Mouse (Mus musculus): ENCODE results near the gene Rhox6. TPM values are rescaled to one million over a fixed set of nuclear protein-coding genes. Genes with fewer than 3 reads are reported as not detected.
"Not testable (repeated sequence)": the region's sequence is repeated elsewhere in the genome, so short reads cannot be mapped to it uniquely, and the experiment has no call there.

The Rhox6 gene
- polyA plus RNA-seq (2015; fragmentation: Nextera tagmentation; extraction: Ambion mirVana), result not detected in 2 replicates

- H3K36me3 ChIP-seq; H3K9me3 ChIP-seq; ATAC-seq (ENCODE audit: low FRiP score, low read depth); H3K27me3 ChIP-seq; H3K9ac ChIP-seq; H3K4me1 ChIP-seq; H3K4me3 ChIP-seq; H3K4me2 ChIP-seq (replicated peaks); H3K27ac ChIP-seq: not testable (repeated sequence)
- WGBS, result 84% methylated on average over 4 of the region's 12 CpGs
Measured at GRCm38 (mm10) chrX:37826610-37827009, at the start of gene Rhox6. Gene Rhox6, plus strand, starts transcription at chrX:37826910.

- Histone ChIP-seq H3K27me3 (no peaks in the 10 kb centered on the region), H3K27ac (no peak overlapping the region), H3K36me3 (no peaks in the 10 kb centered on the region), H3K9me3 (no peaks in the 10 kb centered on the region), H3K9ac (no peak overlapping the region), H3K4me2 (replicated peaks) (no peak overlapping the region), H3K4me3 (no peak overlapping the region), H3K4me1 (no peaks in the 10 kb centered on the region)
- no peak for ATAC-seq (ENCODE audit: low FRiP score, low read depth)
- WGBS, result 89% methylated on average over 13 of the region's 15 CpGs
Measured at GRCm38 (mm10) chrX:37807286-37808080, 19.2 kb upstream of the Rhox6 start.

- H3K27ac ChIP-seq, result no peak overlapping the region
- 86% methylated on average over 2 of the region's 2 CpGs for WGBS
Measured at GRCm38 (mm10) chrX:37809396-37809795, 17.3 kb upstream of the Rhox6 start.

GRCm38 (mm10) chrX:37811179-37811578, 15.5 kb upstream of the Rhox6 start:
- Histone ChIP-seq H3K36me3 (no peaks in the 10 kb centered on the region), H3K4me2 (replicated peaks) (no peak overlapping the region), H3K9me3 (no peaks in the 10 kb centered on the region), H3K4me1 (no peaks in the 10 kb centered on the region), H3K27ac (no peak overlapping the region), H3K9ac (no peak overlapping the region), H3K4me3 (no peak overlapping the region), H3K27me3 (no peaks in the 10 kb centered on the region)
- 29% methylated on average over 5 of the region's 5 CpGs for WGBS
- ATAC-seq (ENCODE audit: low FRiP score, low read depth), result no peak

More at GRCm38 (mm10) chrX:37809396-37809795, 17.3 kb upstream of the Rhox6 start:
- Histone ChIP-seq H3K9ac (no peak overlapping the region), H3K27me3 (no peaks in the 10 kb centered on the region), H3K4me3 (no peak overlapping the region), H3K9me3 (no peaks in the 10 kb centered on the region), H3K4me2 (replicated peaks) (no peak overlapping the region), H3K36me3 (no peaks in the 10 kb centered on the region), H3K4me1 (no peaks in the 10 kb centered on the region)
- ATAC-seq (ENCODE audit: low FRiP score, low read depth), result no peak

GRCm38 (mm10) chrX:37815665-37816064, 11.0 kb upstream of the Rhox6 start:
- no peak for ATAC-seq (ENCODE audit: low FRiP score, low read depth)
- no peaks in the 10 kb centered on the region for H3K9me3 ChIP-seq
- H3K9ac ChIP-seq, result no peak overlapping the region
- H3K27me3 ChIP-seq, result no peaks in the 10 kb centered on the region
- WGBS, result 69% methylated on average over 10 of the region's 10 CpGs
- no peak overlapping the region for H3K27ac ChIP-seq
- no peak overlapping the region for H3K4me2 ChIP-seq (replicated peaks)
- no peaks in the 10 kb centered on the region for H3K4me1 ChIP-seq
- no peak overlapping the region for H3K4me3 ChIP-seq
- H3K36me3 ChIP-seq, result no peaks in the 10 kb centered on the region

GRCm38 (mm10) chrX:37831386-37831785, 4.7 kb downstream of the Rhox6 start, which contains the start of gene Rhox7a:
Gene Rhox7a, plus strand, starts transcription at chrX:37831686.
- not testable (repeated sequence) for H3K4me1 ChIP-seq; H3K9ac ChIP-seq; H3K4me3 ChIP-seq; H3K4me2 ChIP-seq (replicated peaks); ATAC-seq (ENCODE audit: low FRiP score, low read depth); H3K27me3 ChIP-seq; H3K27ac ChIP-seq; H3K9me3 ChIP-seq; H3K36me3 ChIP-seq
- 79% methylated on average over 8 of the region's 8 CpGs for WGBS

- no peak overlapping the region for H3K4me2 ChIP-seq (replicated peaks)
- no peaks in the 10 kb centered on the region for H3K36me3 ChIP-seq
- 91% methylated on average over 2 of the region's 2 CpGs for WGBS
- no peak overlapping the region for H3K4me3 ChIP-seq
- no peak for ATAC-seq (ENCODE audit: low FRiP score, low read depth)
- H3K9me3 ChIP-seq, result no peaks in the 10 kb centered on the region
- H3K27ac ChIP-seq, result no peak overlapping the region
- no peak overlapping the region for H3K9ac ChIP-seq
- H3K27me3 ChIP-seq, result no peaks in the 10 kb centered on the region
- no peaks in the 10 kb centered on the region for H3K4me1 ChIP-seq
Measured at GRCm38 (mm10) chrX:37871641-37872040, 44.9 kb downstream of the Rhox6 start.

- no peak within 1 kb of the TSS for H3K4me2 ChIP-seq (replicated peaks)
- H3K27ac ChIP-seq, result no peak within 1 kb of the TSS
- no peaks in the 10 kb centered on the region for H3K27me3 ChIP-seq
- no peak within 1 kb of the TSS for H3K9ac ChIP-seq
- H3K4me1 ChIP-seq, result no peaks in the 10 kb centered on the region
- H3K36me3 ChIP-seq, result no peaks in the 10 kb centered on the region
- H3K9me3 ChIP-seq, result no peaks in the 10 kb centered on the region
- ATAC-seq (ENCODE audit: low FRiP score, low read depth), result no peak
- 73% methylated on average over 4 of the region's 4 CpGs for WGBS
- no peak within 1 kb of the TSS for H3K4me3 ChIP-seq
Measured at GRCm38 (mm10) chrX:37878844-37879243, 52.1 kb downstream of the Rhox6 start, which contains the start of gene Rhox8. Gene Rhox8, minus strand, starts transcription at chrX:37878944.

Other genes with a start within 250 kb of the Rhox6 start
- gene Rhox3f, start 245.9 kb upstream of the Rhox6 start, polyA plus RNA-seq (2015; fragmentation: Nextera tagmentation; extraction: Ambion mirVana), result not detected in 2 replicates
- gene Rhox4f, start 219.2 kb upstream of the Rhox6 start, polyA plus RNA-seq (2015; fragmentation: Nextera tagmentation; extraction: Ambion mirVana), result not detected in 2 replicates
- not detected in 2 replicates for gene Rhox3g, start 198.3 kb upstream of the Rhox6 start, polyA plus RNA-seq (2015; fragmentation: Nextera tagmentation; extraction: Ambion mirVana)
- gene Rhox2g, start 183.4 kb upstream of the Rhox6 start, polyA plus RNA-seq (2015; fragmentation: Nextera tagmentation; extraction: Ambion mirVana), result not detected in 2 replicates
- gene Rhox4g, start 175.6 kb upstream of the Rhox6 start, polyA plus RNA-seq (2015; fragmentation: Nextera tagmentation; extraction: Ambion mirVana), result not detected in 2 replicates
- gene Rhox3h, start 158.1 kb upstream of the Rhox6 start, polyA plus RNA-seq (2015; fragmentation: Nextera tagmentation; extraction: Ambion mirVana), result not detected in 2 replicates
- not detected in 2 replicates for gene Rhox2h, start 153.6 kb upstream of the Rhox6 start, polyA plus RNA-seq (2015; fragmentation: Nextera tagmentation; extraction: Ambion mirVana)
- 0.89 and 0.94 TPM in 2 replicates for gene Rhox5, start 22.1 kb upstream of the Rhox6 start, polyA plus RNA-seq (2015; fragmentation: Nextera tagmentation; extraction: Ambion mirVana)
- not detected in 2 replicates for gene Rhox7a, start 4.8 kb downstream of the Rhox6 start, polyA plus RNA-seq (2015; fragmentation: Nextera tagmentation; extraction: Ambion mirVana)
- gene Rhox8, start 52.0 kb downstream of the Rhox6 start, polyA plus RNA-seq (2015; fragmentation: Nextera tagmentation; extraction: Ambion mirVana), result not detected in 2 replicates
- gene Rhox7b, start 70.3 kb downstream of the Rhox6 start, polyA plus RNA-seq (2015; fragmentation: Nextera tagmentation; extraction: Ambion mirVana), result not detected in 2 replicates
- gene Rhox9, start 74.9 kb downstream of the Rhox6 start, polyA plus RNA-seq (2015; fragmentation: Nextera tagmentation; extraction: Ambion mirVana), result not detected in 2 replicates
- not detected in 2 replicates for gene Btg1-ps1, start 191.9 kb downstream of the Rhox6 start, polyA plus RNA-seq (2015; fragmentation: Nextera tagmentation; extraction: Ambion mirVana)
- gene Btg1-ps2, start 216.2 kb downstream of the Rhox6 start, polyA plus RNA-seq (2015; fragmentation: Nextera tagmentation; extraction: Ambion mirVana), result not detected in 2 replicates
- gene Rhox10, start 239.6 kb downstream of the Rhox6 start, polyA plus RNA-seq (2015; fragmentation: Nextera tagmentation; extraction: Ambion mirVana), result not detected in 2 replicates